Mouse (Mus musculus) E14TG2a.4 (cell line): ENCODE measurements around the gene Trio.

Source experiments
- H3K27me3 ChIP-seq: 2 replicates; pipeline ENCODE4 v1.6.1; 2014; ENCODE audit warnings: low read length, control low read depth; ENCODE audit not compliant: insufficient read depth
- H3K36me3 ChIP-seq: 2 replicates; pipeline ENCODE4 v1.6.1; 2014; ENCODE audit warnings: low read length, control low read depth; ENCODE audit not compliant: insufficient read depth
- H3K4me1 ChIP-seq: replicated peaks from 2 replicates; pipeline ENCODE4 v1.6.1; 2014; ENCODE audit warnings: low read depth, low read length, control low read depth
- H3K4me3 ChIP-seq: replicated peaks from 2 replicates; pipeline ENCODE4 v1.5.1; 2014; ENCODE audit warnings: mild to moderate bottlenecking, low read length
- H3K9me3 ChIP-seq: 2 replicates; pipeline ENCODE4 v1.6.1; 2014; ENCODE audit warnings: low read length, control low read depth
- CTCF ChIP-seq: conservative IDR thresholded peaks from 2 replicates; pipeline ENCODE4 v1.5.1; 2014; ENCODE audit warnings: low read length
- NANOG ChIP-seq: IDR thresholded peaks from 2 replicates; pipeline ENCODE4 v1.6.1; 2014; ENCODE audit warnings: borderline replicate concordance, low read length, mixed read lengths
- POU5F1 ChIP-seq: IDR thresholded peaks from 2 replicates; pipeline ENCODE4 v1.6.1; 2014; ENCODE audit warnings: low read length, borderline replicate concordance

The Trio gene

GRCm38 (mm10) chr15:27810793-27811488 lies 214.7 kb downstream of the Trio start:
- Histone ChIP-seq H3K27me3 (no peaks in the 10 kb centered on the region), H3K4me1 (peaks cover 25% of the 10 kb centered on the region), H3K9me3 (no peaks in the 10 kb centered on the region), H3K4me3 (no peak overlapping the region), H3K36me3 (no peaks in the 10 kb centered on the region)
- TF ChIP-seq NANOG (no peak), CTCF (no peak), POU5F1 (no peak)

- no peaks in the 10 kb centered on the region for H3K27me3 ChIP-seq
- H3K9me3 ChIP-seq: no peaks in the 10 kb centered on the region
- H3K36me3 ChIP-seq: peaks cover 6% of the 10 kb centered on the region; the same call in 1 of the 2 replicates
- TF ChIP-seq NANOG (no peak), CTCF (no peak), POU5F1 (no peak)
- H3K4me3 ChIP-seq: no peak overlapping the region
- peaks cover 25% of the 10 kb centered on the region for H3K4me1 ChIP-seq
Observed at GRCm38 (mm10) chr15:27810262-27810661, 215.4 kb downstream of the Trio start.

DNA sequence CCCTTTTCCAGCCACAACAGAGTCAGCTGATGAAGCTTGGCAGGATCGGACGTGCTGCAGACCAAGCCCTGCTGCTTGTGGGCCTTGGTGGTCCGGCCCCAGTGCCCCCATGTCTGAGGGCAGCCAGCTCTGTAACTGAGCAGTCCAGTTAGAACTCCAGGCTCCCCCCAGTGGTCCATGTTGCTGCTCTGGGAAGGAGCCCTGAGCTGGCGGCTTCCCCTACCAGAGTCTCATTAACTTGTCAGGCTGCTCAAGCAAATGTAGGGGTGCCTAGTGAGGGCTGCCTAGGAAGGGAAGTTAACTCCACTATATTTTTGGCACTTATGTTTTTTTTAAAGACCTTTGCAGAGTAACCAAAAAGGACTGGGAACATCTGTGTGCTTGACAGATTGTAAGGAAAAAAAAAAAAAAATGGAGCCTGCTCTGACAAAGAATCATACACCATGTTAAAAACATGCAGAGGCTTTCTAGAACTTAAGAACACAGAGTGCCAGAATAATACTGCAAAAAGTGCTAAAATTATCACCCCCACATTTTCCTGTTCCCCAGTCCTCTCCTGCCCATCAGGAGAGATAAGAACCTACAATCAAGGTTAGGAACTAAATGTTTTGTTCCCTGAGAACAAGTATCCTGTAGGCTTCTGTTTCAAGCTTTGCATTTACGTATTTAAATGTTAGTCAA lies 216.9 kb downstream of the Trio start:
- no peak for TF ChIP-seq POU5F1
- no peak for TF ChIP-seq CTCF
- TF ChIP-seq NANOG: no peak
- Histone ChIP-seq H3K4me3 (no peak overlapping the region), H3K4me1 (peaks cover 35% of the 10 kb centered on the region), H3K36me3 (peaks cover 8% of the 10 kb centered on the region; the same call in 1 of the 2 replicates), H3K27me3 (no peaks in the 10 kb centered on the region), H3K9me3 (no peaks in the 10 kb centered on the region)

- peaks cover 8% of the 10 kb centered on the region; the same call in 1 of the 2 replicates for H3K36me3 ChIP-seq
- TF ChIP-seq NANOG (no peak), POU5F1 (no peak), CTCF (no peak)
- H3K4me3 ChIP-seq: no peak overlapping the region
- no peaks in the 10 kb centered on the region for H3K9me3 ChIP-seq
- peaks cover 59% of the 10 kb centered on the region for H3K4me1 ChIP-seq
- H3K27me3 ChIP-seq: no peaks in the 10 kb centered on the region
Observed at GRCm38 (mm10) chr15:27806219-27806618, 219.4 kb downstream of the Trio start.

DNA sequence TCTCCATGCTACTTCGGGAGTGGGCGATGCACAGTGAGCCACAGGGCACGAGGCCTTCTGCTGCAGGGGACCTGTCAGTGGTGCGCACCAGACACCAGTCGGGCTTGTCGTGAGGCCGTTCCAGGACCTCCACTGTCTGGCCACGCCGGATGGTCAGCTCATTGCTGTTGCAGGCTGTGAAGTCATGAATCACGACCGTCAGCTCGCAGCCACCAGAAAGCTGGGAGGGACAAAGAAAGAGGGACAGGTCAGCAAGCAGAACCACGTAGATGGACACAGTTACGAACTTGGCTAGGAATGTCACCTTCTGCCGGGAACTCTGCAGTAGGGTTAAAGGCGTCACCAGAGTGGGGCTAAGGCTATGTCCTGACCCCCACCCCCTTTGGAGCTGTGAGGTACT lies 220.0 kb downstream of the Trio start:
- H3K36me3 ChIP-seq: peaks cover 8% of the 10 kb centered on the region; the same call in 1 of the 2 replicates
- H3K4me3 ChIP-seq: no peak overlapping the region
- H3K27me3 ChIP-seq: no peaks in the 10 kb centered on the region
- no peaks in the 10 kb centered on the region for H3K9me3 ChIP-seq
- TF ChIP-seq POU5F1 (no peak), CTCF (no peak), NANOG (no peak)
- peaks cover 59% of the 10 kb centered on the region for H3K4me1 ChIP-seq

GRCm38 (mm10) chr15:27804447-27804846 lies 221.2 kb downstream of the Trio start:
- Histone ChIP-seq H3K36me3 (peaks cover 8% of the 10 kb centered on the region; the same call in 1 of the 2 replicates), H3K4me1 (peaks cover 63% of the 10 kb centered on the region), H3K9me3 (no peaks in the 10 kb centered on the region), H3K4me3 (0 out of 2 replicates have a peak overlapping the region, but pooled peaks have one; percentile 26), H3K27me3 (no peaks in the 10 kb centered on the region)
- TF ChIP-seq CTCF (no peak), NANOG (no peak), POU5F1 (no peak)

DNA sequence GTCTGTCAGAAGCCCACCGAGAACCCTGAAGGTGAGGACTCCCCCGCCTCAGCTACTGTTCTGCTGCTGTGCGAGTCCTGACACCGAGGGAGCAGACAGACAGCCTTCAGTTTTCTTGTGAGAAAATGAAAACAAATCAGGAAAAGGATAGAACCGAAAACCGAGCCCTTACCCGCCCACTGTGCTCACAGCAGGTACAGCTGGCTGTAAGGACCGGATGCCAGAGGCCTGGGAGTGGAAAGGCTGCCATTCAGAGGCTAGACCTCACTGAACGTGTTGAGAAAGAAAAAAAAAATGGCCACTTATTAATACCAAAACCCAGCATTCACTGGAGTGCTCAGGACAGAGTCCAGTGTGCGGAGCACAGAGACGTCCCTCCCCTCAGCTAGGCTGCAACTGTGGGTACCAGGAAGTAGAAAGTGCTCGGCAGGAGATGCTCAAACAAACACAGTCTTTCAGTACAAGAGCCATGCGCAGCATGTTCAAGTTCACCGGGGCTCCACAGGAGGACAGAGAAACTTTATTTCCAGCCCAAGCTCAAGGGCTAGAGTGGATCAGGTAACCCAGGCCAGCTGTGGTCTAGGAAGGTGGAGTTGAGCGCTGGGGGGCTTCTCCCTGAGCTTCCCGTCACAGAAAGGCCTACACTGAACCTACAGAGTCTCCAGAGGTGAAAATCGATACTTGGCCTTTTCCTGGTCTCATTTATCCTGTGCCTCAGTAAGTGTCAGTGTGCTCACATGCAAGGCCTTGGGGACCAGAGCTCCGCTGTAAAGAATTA lies 221.9 kb downstream of the Trio start:
- no peaks in the 10 kb centered on the region for H3K27me3 ChIP-seq
- H3K36me3 ChIP-seq: peaks cover 8% of the 10 kb centered on the region; the same call in 1 of the 2 replicates
- peak overlapping the region; percentile 26; the same call in 1 of the 2 replicates for H3K4me3 ChIP-seq
- TF ChIP-seq NANOG: no peak
- H3K4me1 ChIP-seq: peaks cover 56% of the 10 kb centered on the region
- no peaks in the 10 kb centered on the region for H3K9me3 ChIP-seq

GRCm38 (mm10) chr15:27802243-27802642 lies 223.4 kb downstream of the Trio start:
- no peak for TF ChIP-seq NANOG
- no peak for TF ChIP-seq POU5F1
- H3K27me3 ChIP-seq: no peaks in the 10 kb centered on the region
- H3K36me3 ChIP-seq: peaks cover 16% of the 10 kb centered on the region
- H3K4me1 ChIP-seq: peaks cover 56% of the 10 kb centered on the region
- H3K4me3 ChIP-seq: no peak overlapping the region
- no peaks in the 10 kb centered on the region for H3K9me3 ChIP-seq
